Mouse (Mus musculus): ENCODE results near the gene Iltifb. TPM values are rescaled to one million over a fixed set of nuclear protein-coding genes. Genes with fewer than 3 reads are reported as not detected.

The Iltifb gene
- not detected in 2 replicates for polyA plus RNA-seq (2012; rRNA removed; ENCODE audit: low replicate concordance)

DNA sequence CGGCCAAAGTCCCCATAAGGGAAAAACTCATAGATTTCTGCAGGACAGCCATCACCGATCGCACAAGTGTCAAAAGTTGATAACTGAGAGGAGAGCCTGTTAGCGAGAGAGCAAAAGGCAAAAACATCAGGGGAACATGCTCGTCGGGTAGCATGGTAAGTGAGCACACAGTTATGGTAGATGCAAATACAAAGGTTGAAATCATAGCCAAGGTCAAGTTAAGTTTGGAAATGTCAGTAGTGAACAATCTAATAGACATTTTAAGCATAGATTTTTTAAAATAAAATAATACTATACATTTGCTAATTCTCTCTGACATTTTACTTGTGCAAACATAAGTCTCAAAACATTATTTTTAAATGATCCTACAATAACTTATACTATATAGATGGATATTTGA is at the start of gene Iltifb:
Gene Iltifb (minus strand): TSS at position 101 of the 400 bp plus-strand sequence.

GRCm38 (mm10) chr10:118343155-118343554 is 48.3 kb upstream of the Iltifb start, which contains the start of gene Gm9046:
TSS of gene Gm9046 (minus strand) at chr10:118343255.

GRCm38 (mm10) chr10:118337731-118338130 is 42.9 kb upstream of the Iltifb start, which contains the start of gene Gm9045:
TSS of gene Gm9045 (minus strand) at chr10:118337831.

DNA sequence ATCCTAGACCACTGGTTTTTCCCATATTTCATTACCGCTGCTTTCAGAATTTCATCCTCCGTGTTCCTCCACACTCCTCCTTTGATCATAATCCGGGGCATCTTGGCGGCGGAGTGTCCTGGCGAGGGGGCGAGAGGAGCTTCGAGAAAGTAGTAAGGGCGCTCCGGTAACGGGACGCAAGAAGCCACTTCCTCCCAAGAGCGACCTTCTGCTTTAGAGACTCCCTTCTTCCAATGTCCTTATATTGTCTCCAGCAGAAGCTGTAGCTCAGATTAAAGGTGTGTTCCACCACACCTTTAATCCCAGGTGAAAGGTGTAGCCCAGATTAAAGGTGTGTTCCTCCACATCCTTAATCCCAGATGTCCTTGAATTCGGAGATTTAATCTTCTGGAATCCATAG is 37.5 kb upstream of the Iltifb start, which contains the start of gene Gm9044:
Gene Gm9044 (minus strand): TSS at position 101 of the 400 bp plus-strand sequence.

DNA sequence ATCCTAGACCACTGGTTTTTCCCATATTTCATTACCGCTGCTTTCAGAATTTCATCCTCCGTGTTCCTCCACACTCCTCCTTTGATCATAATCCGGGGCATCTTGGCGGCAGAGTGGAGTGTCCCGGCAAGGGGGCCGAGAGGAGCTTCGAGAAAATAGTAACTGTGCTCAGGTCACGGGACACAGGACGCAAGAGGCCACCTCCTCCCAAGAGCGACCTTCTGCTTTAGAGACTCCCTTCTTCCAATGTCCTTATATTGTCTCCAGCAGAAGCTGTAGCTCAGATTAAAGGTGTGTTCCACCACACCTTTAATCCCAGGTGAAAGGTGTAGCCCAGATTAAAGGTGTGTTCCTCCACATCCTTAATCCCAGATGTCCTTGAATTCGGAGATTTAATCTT is 32.0 kb upstream of the Iltifb start, which contains the start of gene Gm9040:
Gene Gm9040 (minus strand): TSS at position 101 of the 400 bp plus-strand sequence.

DNA sequence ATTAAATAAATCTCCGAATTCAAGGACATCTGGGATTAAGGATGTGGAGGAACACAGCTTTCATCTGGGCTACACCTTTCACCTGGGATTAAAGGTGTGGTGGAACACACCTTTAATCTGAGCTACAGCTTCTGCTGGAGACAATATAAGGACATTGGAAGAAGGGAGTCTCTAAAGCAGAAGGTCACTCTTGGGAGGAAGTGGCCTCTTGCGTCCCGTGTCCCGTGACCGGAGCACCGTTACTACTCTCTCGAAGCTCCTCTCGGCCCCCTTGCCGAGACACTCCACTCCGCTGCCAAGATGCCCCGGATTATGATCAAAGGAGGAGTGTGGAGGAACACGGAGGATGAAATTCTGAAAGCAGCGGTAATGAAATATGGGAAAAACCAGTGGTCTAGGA is 36.5 kb downstream of the Iltifb start, which contains the start of gene Gm32802:
Gene Gm32802 (plus strand): TSS at position 301 of the 400 bp plus-strand sequence.

GRCm38 (mm10) chr10:118240680-118241079 is 54.2 kb downstream of the Iltifb start, which contains the start of gene Gm32717:
TSS of gene Gm32717 (minus strand) at chr10:118240780.

Other genes with a start within 250 kb of the Iltifb start
- gene Mdm1, start 153.2 kb downstream of the Iltifb start, polyA plus RNA-seq (2012; rRNA removed; ENCODE audit: low replicate concordance), result 1.9 and 3.2 TPM in 2 replicates
- not detected in 2 replicates for gene Il22, start 90.1 kb downstream of the Iltifb start, polyA plus RNA-seq (2012; rRNA removed; ENCODE audit: low replicate concordance)
- gene Gm32717, start 54.3 kb downstream of the Iltifb start, polyA plus RNA-seq (2012; rRNA removed; ENCODE audit: low replicate concordance), result not detected in 2 replicates
- gene Gm32802, start 36.4 kb downstream of the Iltifb start, polyA plus RNA-seq (2012; rRNA removed; ENCODE audit: low replicate concordance), result not detected in 2 replicates
- gene Gm9040, start 31.9 kb upstream of the Iltifb start, polyA plus RNA-seq (2012; rRNA removed; ENCODE audit: low replicate concordance), result not detected in 2 replicates
- gene Gm9044, start 37.4 kb upstream of the Iltifb start, polyA plus RNA-seq (2012; rRNA removed; ENCODE audit: low replicate concordance), result not detected in 2 replicates
- gene Gm9045, start 42.8 kb upstream of the Iltifb start, polyA plus RNA-seq (2012; rRNA removed; ENCODE audit: low replicate concordance), result 0.07 TPM in 1 of 2 replicates, not detected in the other
- gene Gm9046, start 48.2 kb upstream of the Iltifb start, polyA plus RNA-seq (2012; rRNA removed; ENCODE audit: low replicate concordance), result not detected in 2 replicates
- not detected in 2 replicates for gene Gm9048, start 53.6 kb upstream of the Iltifb start, polyA plus RNA-seq (2012; rRNA removed; ENCODE audit: low replicate concordance)
- gene Gm9049, start 59.1 kb upstream of the Iltifb start, polyA plus RNA-seq (2012; rRNA removed; ENCODE audit: low replicate concordance), result 0.07 TPM in 1 of 2 replicates, not detected in the other
- gene Ifng, start 146.0 kb upstream of the Iltifb start, polyA plus RNA-seq (2012; rRNA removed; ENCODE audit: low replicate concordance), result 0.47 TPM in 1 of 2 replicates, not detected in the other